Mouse (Mus musculus): ENCODE results near the gene Hs3st6.

The Hs3st6 gene

DNA sequence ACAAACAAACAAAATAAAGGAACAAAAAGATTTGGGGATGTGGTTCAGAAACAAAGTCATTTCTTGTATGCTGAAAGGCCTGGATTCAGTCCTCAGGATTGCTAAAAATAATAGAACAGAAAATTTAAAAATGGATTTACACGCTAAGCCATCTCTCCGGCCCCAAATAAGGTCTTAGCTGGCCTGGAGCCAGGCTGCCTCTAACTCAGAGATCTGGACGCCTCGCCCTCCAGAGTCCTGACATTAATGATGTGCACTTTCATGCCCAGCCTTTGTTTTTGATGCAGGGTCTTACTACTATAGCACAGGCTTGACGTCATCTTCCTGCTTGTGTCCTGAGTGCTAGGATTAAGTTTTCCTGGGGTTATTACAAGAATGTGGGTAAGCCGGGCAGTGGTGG, 23.7 kb upstream of the Hs3st6 start:
- DNase-seq, result no peak

- no peak for DNase-seq
Observed at GRCm38 (mm10) chr17:24730787-24731186, 22.0 kb upstream of the Hs3st6 start.

DNA sequence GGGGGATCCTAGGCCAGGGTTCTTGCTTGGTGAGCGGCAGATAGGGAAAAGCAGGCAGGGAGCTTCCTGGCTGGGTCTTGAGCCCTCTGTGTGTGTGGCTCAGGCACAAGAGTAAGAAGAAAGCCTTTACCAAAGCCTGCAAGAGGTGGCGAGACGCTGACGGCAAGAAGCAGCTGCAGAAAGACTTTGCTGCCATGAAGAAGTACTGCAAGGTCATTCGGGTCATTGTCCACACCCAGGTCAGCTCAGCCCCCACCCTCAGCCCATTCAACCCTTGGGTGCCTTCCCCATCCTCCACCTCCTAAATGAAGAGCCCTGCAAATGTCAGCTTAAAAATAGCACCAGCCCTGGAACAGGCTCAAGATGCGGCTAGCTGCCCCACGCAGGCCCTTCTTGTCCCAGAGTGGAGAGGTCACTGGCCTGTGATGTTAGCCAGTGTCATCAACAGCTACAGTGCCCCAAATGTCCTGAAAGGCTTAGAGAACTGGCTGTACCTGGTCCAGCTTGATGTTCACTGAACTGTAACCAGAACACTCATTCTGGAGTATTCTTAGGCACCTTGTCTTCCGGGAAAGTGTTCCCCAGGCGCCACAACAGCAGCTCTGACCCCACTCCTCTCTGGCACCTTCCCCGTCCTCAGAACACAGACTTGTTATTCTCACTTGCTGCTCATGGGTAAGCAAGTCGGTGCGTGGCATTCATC, 20.4 kb upstream of the Hs3st6 start:
- DNase-seq, result no peak

- no peak for DNase-seq
Observed at GRCm38 (mm10) chr17:24733434-24734050, 19.2 kb upstream of the Hs3st6 start.

DNA sequence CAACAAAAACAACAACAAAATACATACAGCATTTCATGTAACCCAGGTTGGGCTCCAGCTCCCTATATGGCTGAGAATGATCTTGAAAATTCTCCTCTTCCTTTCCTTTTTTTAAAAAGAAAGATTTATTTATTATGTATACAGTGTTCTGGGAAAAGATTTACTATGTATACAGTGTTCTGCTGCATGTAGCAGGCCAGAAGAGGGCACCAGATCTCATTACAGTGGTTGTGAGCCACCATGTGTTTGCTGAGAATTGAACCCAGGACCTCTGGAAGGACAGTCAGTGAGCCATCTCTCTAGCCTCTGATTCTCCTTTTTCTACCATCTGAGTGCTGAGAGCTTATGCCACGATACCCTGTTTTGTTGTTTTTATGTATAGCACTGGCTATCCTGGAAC, 18.3 kb upstream of the Hs3st6 start:
- DNase-seq, result no peak

DNA sequence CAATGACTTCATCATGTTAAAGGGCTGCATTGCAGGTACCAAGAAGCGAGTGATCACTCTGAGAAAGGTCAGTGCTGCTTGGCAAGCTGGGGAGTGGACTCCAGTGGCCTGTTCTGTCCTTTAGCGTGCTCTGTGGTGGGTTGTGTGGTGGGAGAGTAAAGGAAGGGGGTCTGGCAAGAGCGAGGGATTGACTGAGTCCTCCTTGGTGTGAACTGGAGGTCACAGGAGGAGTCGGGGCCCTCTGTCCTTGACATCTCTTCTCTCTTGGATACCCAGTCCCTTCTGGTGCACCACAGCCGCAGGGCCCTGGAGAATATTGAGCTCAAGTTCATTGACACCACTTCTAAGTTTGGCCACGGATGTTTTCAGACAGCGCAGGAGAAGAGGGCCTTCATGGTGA, 17.3 kb upstream of the Hs3st6 start:
- DNase-seq, result no peak

GRCm38 (mm10) chr17:24736330-24737051, 16.3 kb upstream of the Hs3st6 start, which contains the start of gene Msrb1:
Gene Msrb1, plus strand, starts transcription at chr17:24736642.
- peak; percentile 96 for DNase-seq

- no peak for DNase-seq
Observed at GRCm38 (mm10) chr17:24737135-24737810, 15.5 kb upstream of the Hs3st6 start.

- no peak for DNase-seq
Observed at GRCm38 (mm10) chr17:24738238-24738637, 14.6 kb upstream of the Hs3st6 start.

DNA sequence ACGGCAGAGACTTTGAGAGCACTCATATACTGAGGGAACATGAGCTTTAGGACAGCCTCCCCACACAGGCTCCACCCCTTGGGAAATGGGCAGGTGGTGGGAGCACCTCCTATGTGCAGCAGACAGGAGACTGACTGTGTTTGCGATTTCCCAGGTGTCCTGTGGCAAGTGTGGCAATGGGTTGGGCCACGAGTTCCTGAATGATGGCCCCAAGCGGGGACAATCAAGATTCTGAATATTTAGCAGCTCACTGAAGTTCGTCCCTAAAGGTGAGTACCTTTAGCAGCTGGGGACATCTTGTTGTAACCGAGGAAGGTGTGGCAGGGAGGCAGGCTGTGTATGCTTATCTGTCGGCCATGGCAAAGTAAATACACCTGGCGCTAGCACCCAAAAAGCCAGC, 12.9 kb upstream of the Hs3st6 start:
- no peak for DNase-seq

DNA sequence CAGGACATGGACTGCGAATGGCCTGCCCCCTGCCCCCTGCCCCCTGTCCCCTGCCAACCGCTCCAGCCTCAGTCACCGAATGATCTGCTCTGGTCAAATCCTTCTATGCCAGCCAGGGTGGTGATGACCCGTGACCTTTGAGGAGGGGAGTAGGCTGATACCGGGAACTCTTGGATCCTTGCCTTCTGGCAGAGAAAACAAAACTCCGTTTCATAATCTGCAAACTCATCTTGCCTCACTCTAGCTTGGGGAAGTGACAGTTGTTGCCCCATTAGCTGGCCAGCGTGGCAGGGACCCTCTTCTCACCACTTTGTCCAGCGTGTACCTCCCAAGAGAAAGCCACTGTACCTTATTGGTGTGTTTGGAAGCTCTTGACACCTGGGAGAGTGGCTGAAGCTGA, 10.5 kb upstream of the Hs3st6 start:
- DNase-seq, result no peak

DNA sequence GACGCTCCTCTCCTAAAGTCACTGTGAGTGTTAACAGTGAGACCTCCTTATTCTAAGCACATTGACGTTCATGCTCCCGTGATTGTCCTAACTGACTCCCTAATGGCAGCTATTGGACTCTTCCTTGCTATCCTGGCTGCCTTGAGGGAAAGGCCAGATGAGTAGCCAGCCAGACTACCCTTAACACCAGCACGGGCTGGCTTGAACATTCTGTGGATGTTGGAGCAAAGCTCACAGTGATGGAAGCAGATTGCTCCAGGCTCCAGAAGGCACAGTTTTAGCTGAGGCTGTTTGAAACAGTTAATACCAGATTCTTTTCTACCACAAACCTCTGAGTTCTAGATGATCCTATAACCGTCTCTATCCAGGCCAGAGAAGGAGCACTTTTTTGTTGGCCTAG, 8.9 kb upstream of the Hs3st6 start:
- no peak for DNase-seq

DNA sequence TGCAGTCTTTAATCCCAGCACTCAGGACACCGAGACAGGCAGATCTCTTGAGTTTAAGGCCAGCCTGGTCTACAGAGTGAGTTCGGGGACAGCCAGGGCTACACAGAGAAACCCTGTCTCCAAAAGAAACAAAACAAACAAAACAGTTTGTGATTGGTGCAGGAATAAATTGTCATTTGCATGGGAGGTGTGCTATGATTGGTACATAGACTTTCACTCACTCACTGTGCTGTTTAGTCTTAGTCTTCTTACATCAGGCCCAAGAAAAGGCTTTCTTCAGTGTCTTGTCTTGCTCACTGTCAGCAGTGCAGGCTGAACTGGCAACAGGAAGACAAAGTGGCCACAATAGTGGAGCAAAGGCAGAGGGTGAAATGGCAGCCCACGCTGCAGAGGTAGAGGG, 8.4 kb upstream of the Hs3st6 start:
- DNase-seq, result no peak

- DNase-seq, result peak; percentile 84
Observed at GRCm38 (mm10) chr17:24745526-24746497, 7.0 kb upstream of the Hs3st6 start.

- DNase-seq, result no peak
Observed at GRCm38 (mm10) chr17:24746986-24747385, 5.8 kb upstream of the Hs3st6 start.

DNA sequence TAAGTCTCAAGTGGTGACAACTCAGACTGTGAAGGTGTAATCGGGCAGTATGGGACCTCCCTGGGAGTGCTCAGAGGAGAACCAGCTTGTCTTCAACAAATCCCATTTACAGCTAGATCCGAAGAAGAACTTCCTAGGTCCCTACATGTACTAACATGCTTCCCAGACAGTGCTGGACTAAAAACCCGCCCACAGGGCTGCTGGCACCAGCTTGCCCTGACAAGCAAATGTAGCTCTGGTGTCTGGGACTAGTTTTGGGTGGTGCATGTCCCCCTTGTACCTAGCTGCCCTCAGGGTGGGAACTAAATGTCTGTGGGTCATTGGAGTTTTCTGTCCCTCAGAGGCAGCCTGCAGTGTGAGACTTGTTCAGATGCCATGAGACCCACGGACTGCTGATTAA, 1.3 kb upstream of the Hs3st6 start:
- no peak for DNase-seq

GRCm38 (mm10) chr17:24757394-24757793, 4.6 kb downstream of the Hs3st6 start:
- DNase-seq, result no peak

- no peak for DNase-seq
Observed at GRCm38 (mm10) chr17:24761121-24761520, 8.3 kb downstream of the Hs3st6 start.

DNA sequence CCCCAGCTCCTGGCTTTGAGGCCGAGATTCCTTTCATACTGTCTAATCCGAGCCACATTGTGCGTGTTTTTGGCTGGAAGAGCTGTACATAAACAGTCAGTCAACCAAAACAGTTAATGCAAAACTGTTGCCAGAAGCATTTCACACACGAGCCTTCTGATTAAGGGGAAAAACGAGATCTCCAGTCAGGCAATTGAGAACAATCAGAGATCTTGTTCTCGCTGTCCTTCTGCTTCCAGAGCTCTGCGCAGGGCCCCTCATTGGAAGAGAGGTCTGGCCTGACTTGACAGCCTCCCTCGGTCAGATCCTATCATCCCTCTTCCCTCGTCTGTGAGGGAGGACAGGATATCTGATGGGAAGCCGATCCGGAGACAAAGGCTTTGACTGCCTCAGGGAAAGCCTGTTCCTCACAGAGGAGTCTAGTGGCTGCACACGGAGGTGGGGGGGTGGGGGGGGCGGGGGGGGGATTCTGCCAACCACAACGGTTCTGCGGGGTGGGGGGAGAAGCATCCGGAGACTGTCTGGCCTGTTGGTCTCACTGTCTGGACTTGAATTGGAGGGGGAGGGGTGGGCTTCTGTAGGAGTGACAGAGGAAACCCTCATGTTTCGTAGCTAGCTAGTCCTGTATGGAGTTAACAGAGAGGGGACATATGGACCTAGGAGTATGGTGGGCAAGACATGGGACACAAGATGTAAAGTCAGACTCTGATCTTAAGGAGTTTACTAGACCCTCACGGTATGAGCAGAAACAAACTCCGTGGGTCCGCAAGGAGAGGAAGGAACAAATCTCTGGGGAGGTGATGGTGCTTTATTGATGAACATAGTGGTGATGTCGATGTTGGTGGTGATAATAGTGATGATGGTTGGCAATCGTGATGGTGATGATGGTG, 12.5 kb downstream of the Hs3st6 start:
- DNase-seq, result no peak

DNA sequence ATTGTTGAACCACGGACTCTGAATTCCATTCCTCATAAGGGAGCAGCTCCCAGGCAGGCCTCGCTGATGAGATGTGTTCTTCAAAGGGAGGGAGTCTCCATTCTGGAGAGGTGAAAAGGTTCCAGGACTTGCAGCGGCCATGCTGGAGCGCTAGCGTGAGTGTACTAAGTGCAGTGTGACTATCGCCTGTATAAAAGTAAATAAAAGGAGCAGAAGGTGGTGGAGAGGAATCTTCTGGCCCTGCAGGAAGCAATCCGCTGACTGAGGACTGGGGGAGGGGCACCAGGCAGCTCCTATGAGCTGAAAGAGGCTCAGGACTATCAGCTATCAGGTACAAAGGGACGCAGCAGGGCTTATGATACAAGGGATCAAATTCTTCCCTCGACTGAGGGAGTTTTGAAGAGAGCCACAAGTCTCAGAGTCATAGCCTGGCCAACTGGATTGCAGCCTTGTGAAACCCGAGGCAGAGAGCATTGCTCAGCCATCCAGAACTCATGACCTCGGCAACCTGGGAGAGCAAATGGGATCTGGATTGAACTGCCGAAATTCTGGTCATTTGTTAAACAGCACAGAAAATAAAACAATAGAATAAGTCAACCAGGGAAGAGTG, 13.6 kb downstream of the Hs3st6 start:
- DNase-seq, result no peak

- DNase-seq, result no peak
Observed at GRCm38 (mm10) chr17:24769146-24769545, 16.4 kb downstream of the Hs3st6 start.

All from right cerebral cortex, adult 18-20 months (tissue).